Mouse (Mus musculus): Measurements from ENCODE around the gene Galns. TPM values are rescaled to one million over a fixed set of nuclear protein-coding genes. Genes with fewer than 3 reads are reported as not detected.

Galns gene
- total RNA-seq, 2 experiments from 2014 or later: 8.2 to 21.7 TPM

DNA sequence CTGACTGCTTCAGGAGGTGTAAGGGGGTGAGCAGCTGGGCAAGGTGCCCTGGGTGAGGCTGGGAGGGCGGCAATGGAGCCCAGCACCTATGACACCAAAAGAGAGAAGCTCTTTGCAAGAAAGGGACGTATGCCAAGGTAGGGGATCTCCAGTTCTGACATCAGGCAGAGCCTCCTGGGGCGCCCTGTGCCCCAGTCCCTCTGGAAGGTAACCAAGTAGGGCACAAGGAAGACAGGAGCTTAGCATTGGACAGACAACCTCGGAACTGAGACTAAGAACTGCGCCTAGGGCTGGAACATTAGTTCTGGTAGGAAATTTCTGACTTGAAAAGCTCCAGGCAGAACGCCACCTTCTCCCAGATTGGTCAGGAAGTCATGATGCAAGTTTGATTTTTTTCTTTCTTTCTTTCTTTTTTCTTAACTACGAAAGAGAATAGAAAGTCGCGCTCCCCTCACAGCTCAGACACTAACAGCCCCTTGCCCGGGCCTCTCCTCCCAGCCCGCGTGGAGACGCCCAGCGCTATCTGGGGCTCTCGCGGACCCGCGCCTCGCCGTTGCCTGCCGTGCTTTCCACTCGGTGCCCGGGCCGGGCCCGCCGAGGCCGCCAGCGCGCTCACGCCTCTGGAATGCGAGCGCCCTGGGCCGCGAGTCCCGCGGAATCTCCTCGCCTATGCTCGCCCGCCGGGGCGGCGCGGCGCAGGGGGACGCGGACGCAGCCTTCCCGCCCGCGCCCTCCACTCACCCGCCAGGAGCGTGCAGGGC, 60.8 kb downstream of the Galns start:
- ATAC-seq (replicated peaks; ENCODE audit: low FRiP score, low TSS enrichment, poor library complexity, severe bottlenecking): no peak

DNA sequence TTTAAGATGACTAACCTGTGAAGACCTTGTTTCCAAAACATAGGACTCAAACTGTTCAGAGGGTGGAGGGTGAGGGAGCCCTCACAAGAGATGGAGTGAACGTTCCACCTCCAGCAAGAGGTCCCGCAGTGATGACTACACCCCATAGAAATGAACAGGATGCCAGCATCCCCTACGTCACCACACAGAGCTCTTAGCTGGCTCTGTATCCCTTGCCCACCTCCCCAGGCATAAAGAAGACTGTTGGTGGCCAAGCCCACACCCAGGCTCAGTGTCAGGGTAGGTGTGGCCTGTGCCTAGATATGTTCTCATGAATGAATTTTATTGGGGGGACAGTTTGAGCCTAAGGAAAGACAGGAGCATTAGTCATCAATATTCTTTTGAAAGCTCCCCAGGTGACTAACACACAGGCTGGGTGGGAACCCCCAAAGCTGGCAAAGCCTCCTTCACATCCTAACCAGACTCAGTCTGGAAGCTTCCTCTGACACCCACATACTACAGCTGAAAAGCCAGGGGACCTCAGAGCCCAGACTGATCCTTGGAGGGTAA, 62.3 kb downstream of the Galns start:
- ATAC-seq (replicated peaks; ENCODE audit: low FRiP score, low TSS enrichment, poor library complexity, severe bottlenecking): no peak

DNA sequence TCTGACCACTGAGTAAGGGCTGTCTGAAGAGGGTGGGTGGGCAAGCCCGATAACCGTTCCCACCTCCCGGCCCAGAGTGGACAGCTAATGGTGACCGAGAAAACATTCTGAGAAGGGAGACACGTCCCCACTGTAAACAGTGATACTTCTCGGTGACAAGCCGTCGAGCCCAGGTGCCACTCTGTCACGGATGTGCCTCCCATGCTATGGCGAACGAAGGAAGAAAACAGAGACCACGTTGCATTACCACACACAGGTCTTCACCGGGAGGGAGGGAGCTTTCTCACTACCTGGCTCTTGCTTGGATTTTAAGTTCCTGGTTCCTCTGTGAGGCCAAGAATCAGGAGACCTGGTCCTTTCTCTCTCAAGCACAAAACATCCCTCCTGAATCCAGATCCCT, 62.9 kb downstream of the Galns start:
- ATAC-seq (replicated peaks; ENCODE audit: low FRiP score, low TSS enrichment, poor library complexity, severe bottlenecking): no peak

DNA sequence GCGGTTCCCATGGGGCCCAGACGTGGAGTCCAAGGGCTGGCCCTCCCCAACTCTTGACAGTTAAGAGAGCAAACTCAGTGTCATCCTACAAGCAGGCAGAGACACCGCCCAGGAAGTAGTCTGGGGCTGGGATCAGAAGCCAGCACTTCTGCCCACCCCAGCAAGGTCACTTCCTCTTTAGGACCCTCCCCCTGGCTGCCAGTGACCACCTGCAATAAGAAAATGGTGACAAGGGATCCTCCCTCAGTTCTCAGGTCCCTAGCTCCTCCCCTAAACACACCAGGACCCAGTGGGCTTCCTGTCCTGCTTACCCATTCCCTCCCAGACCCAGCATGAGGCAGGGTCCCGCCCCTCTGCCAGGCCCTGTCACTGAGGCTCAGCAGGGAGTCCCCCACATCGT, 63.4 kb downstream of the Galns start:
- peak; percentile 53 for ATAC-seq (replicated peaks; ENCODE audit: low FRiP score, low TSS enrichment, poor library complexity, severe bottlenecking)

DNA sequence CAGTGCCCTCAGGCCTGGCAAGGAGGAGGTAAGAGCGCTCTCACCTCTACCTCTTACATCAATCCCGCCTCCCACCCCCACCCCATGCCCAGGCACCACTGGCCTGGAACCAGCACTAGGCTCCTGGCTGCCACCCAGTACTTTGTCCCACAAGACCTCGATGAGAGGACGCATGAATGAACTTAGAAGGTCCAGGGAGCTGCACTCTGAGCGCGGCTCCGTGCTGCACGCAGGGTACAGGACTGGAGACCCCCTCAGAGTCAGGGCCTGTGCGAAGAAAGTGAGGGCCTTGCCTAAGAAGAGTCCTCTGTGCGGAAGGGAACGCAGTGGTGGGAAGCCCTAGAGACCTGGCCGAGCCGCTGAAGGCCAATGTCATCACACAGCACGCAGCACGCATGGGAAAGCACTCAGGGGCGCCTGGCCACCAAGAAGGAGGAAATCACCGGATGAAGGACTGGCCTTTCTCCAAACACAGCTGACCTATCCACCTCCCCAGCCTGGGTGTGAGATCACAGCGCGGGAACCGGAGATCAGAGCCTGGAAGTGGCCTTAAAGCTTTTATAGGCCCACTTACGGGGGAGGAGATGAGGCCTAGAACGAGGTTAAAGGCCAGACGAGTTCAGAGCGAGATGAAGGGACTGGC, 64.3 kb downstream of the Galns start:
- ATAC-seq (replicated peaks; ENCODE audit: low FRiP score, low TSS enrichment, poor library complexity, severe bottlenecking): no peak

DNA sequence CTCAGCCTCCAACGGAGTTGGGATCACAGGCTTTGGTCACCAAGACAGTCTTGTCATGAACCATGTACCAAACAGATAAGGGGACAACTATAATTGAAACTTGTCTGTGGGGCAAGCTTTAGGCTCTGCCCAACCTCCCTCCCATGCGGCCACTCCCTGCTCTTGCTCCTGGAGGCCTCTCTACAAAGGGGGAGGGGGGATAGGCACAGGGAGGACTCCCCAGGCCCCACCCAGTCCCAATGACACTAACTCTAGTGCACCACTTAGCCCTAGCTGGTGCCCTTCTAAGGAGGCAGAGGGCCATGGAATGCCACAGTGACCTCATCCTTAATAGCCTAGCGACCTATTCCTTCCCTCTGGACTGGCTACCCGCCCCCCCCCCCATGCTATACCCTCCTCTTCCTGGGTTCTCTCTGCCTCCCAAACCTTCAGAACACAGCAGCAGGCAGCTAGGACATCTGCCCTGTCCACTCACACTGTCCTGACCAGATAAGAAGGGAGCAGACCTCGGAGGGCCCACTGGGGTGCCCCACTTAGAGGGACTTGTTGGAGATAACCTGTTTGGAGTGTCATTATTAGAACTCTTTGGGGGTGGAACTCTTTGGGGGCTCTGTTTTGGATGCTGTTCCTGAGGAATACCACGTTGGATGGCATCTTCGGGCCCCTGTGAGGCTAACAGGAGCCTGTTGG, 65.1 kb downstream of the Galns start:
- ATAC-seq (replicated peaks; ENCODE audit: low FRiP score, low TSS enrichment, poor library complexity, severe bottlenecking): peak; percentile 77

DNA sequence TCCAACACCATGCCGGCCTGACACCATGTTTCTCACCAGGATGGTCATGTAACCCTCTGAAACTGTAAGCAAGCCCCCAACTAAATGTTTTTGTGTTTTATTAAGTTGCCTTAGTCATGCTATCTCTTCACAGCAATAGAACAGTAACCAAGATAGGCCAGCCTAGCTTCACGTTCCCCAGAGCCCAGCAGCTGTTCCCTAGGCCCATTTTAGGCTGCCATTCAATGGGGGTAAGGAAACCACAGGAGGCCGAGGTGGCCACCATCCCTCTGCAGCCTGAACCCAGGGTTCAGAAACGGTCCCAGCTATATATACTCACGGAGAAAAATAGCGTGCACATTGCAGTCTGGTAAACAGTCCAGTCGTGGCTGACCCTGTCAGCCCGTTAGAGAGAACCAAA, 67.1 kb downstream of the Galns start:
- ATAC-seq (replicated peaks; ENCODE audit: low FRiP score, low TSS enrichment, poor library complexity, severe bottlenecking): no peak

DNA sequence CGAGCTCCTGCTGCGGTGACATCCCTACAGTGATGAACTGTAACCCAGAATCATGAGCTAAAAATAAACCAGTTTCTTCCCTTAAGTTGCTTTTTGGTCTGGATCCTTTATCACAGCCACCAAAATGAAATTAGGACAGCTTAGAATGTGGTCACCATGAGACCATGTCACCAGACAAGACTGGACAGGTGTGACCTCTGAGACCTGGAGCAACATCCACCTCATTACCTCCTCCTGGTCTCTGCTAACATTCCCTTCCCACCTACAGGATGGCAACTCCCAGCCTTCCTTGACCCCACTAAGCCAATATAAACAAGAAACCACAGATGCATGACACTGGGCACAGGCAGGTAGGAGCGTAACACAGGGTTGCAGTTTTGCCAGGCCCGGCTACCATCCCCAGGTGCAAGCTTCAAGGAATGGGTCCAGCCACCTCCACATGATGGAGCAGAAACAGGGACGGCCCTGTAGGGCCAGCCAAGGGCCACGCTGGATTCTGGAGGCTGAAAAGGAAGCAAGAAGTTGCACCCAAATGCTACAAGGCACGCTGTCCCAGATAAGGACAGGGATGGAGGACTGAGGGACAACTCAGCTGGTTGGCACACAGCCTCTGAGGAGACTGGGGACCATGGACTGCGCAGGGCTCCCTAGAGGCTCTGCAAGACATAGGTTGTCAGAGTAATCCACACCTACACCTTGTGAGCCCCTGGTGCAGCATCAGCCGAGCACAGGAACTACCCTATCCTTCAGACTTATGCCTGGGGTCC, 72.8 kb downstream of the Galns start:
- peak; percentile 62 for ATAC-seq (replicated peaks; ENCODE audit: low FRiP score, low TSS enrichment, poor library complexity, severe bottlenecking)

DNA sequence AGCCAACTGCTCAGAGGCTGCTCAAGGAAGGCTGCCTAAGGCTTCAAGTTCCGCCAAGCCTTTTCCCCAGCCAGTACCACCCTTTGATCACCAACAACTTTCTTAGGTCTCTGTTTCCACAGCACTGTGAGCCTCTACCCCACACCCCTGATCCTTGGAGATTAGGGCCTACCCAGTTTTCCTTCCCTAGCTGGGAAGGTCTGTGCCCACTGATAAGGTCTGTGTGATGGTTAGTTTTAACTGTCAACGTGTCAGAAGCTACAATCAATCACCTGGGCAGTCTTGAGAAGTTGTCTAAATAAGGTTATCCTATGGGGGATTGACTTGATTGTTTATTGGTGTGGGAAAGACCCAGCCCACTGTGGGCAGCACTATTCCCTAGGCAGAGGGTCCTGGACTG, 73.5 kb downstream of the Galns start:
- peak; percentile 88 for ATAC-seq (replicated peaks; ENCODE audit: low FRiP score, low TSS enrichment, poor library complexity, severe bottlenecking)

DNA sequence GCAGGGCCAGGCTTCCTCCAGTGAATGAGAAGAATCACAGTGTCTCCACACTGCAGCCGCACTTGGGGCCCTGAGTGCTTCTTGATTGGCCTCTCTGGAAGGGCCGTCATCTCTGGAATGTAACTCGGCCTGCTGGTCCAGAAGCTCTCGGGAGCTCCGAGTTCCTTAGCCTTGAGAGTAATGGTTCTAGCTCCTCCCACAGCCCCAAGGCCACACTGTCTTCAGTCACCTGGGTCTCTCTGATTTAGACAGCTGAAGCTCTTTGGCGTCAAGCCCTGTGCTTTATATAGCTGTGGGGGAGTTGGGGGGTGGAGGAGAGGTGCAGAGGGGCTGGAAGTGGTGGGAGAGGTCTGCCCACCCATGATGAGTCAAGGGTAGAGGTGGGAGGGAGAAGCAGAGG, 74.2 kb downstream of the Galns start:
- ATAC-seq (replicated peaks; ENCODE audit: low FRiP score, low TSS enrichment, poor library complexity, severe bottlenecking): no peak

DNA sequence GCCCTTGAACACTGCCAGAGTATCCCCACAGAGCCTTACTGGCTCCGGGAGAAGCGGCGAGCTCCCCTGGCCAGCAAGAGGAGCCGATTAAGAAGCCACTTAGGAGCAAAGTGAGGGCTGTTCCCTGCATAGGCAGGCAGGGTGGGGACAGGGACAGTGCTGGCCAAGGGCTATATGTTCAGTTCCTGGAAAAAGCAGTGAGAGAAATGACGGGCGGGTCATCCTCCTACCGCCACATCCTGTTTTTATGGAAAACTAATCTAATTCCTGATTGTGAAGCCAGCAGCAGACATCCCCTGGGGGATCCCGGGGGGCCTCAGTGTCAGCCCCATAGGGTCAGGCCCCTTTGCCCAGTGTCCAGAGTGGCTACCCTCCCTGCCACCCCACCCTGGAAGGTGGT, 80.0 kb downstream of the Galns start:
- no peak; the same call in 1 of the 2 replicates for ATAC-seq (replicated peaks; ENCODE audit: low FRiP score, low TSS enrichment, poor library complexity, severe bottlenecking)

DNA sequence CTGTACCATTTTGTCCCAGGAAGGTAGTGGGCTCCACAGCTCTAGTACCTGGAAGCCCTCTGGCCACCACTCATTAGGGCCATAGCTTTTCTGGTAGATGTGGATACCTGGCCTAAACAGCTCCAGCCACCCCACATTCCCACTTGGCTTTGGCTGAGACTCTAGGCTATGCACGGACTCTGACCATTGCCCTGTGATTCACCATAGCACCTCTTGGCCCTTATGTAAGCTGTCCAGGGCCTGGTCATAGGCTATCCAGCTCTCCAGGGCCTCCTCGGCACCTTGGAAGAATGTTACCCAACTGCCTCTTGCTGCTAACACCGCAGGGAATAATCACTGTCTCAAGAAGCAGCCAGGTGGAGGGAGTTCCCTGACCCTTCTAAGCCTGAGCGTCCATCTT, 82.1 kb downstream of the Galns start:
- ATAC-seq (replicated peaks; ENCODE audit: low FRiP score, low TSS enrichment, poor library complexity, severe bottlenecking): no peak

Other genes starting within 250 kb of the Galns start
- gene Zc3h18, start 234.9 kb downstream of the Galns start, total RNA-seq (2014; fragmentation: Nextera tagmentation): 69.7 and 77.5 TPM in 2 replicates
- gene Zc3h18, start 234.9 kb downstream of the Galns start, total RNA-seq (2017): 81.4 and 93.2 TPM in 2 replicates
- gene Il17c, start 189.4 kb downstream of the Galns start, total RNA-seq (2014; fragmentation: Nextera tagmentation): not detected in 2 replicates
- gene Il17c, start 189.4 kb downstream of the Galns start, total RNA-seq (2017): not detected in 2 replicates
- gene Cyba, start 178.5 kb downstream of the Galns start, total RNA-seq (2014; fragmentation: Nextera tagmentation): 66.0 and 69.7 TPM in 2 replicates
- 25.4 and 28.7 TPM in 2 replicates for gene Cyba, start 178.5 kb downstream of the Galns start, total RNA-seq (2017)
- 2.4 and 2.9 TPM in 2 replicates for gene Mvd, start 168.0 kb downstream of the Galns start, total RNA-seq (2014; fragmentation: Nextera tagmentation)
- gene Mvd, start 168.0 kb downstream of the Galns start, total RNA-seq (2017): 0.14 and 1.8 TPM in 2 replicates
- 2.2 TPM in 1 of 2 replicates, not detected in the other for gene Snai3, start 150.7 kb downstream of the Galns start, total RNA-seq (2014; fragmentation: Nextera tagmentation)
- gene Snai3, start 150.7 kb downstream of the Galns start, total RNA-seq (2017): not detected in 2 replicates
- gene Rnf166, start 135.4 kb downstream of the Galns start, total RNA-seq (2014; fragmentation: Nextera tagmentation): 33.2 and 37.2 TPM in 2 replicates
- 23.7 and 40.2 TPM in 2 replicates for gene Rnf166, start 135.4 kb downstream of the Galns start, total RNA-seq (2017)
- 16.4 and 31.6 TPM in 2 replicates for gene Ctu2, start 135.3 kb downstream of the Galns start, total RNA-seq (2014; fragmentation: Nextera tagmentation)
- gene Ctu2, start 135.3 kb downstream of the Galns start, total RNA-seq (2017): 14.8 and 15.7 TPM in 2 replicates
- 84.0 and 93.5 TPM in 2 replicates for gene Piezo1, start 60.1 kb downstream of the Galns start, total RNA-seq (2014; fragmentation: Nextera tagmentation)
- 31.1 and 31.5 TPM in 2 replicates for gene Piezo1, start 60.1 kb downstream of the Galns start, total RNA-seq (2017)
- 133 and 150 TPM in 2 replicates for gene Cdt1, start 43.4 kb downstream of the Galns start, total RNA-seq (2014; fragmentation: Nextera tagmentation)
- gene Cdt1, start 43.4 kb downstream of the Galns start, total RNA-seq (2017): 34.5 and 70.6 TPM in 2 replicates
- gene Aprt, start 34.6 kb downstream of the Galns start, total RNA-seq (2014; fragmentation: Nextera tagmentation): 228 and 254 TPM in 2 replicates
- 55.1 and 106 TPM in 2 replicates for gene Aprt, start 34.6 kb downstream of the Galns start, total RNA-seq (2017)
- 24.4 and 27.7 TPM in 2 replicates for gene Trappc2l, start 177 bp upstream of the Galns start, total RNA-seq (2014; fragmentation: Nextera tagmentation)
- 10.2 and 19.6 TPM in 2 replicates for gene Trappc2l, start 177 bp upstream of the Galns start, total RNA-seq (2017)
- not detected in 2 replicates for gene Pabpn1l, start 11.3 kb upstream of the Galns start, total RNA-seq (2014; fragmentation: Nextera tagmentation)
- not detected in 2 replicates for gene Pabpn1l, start 11.3 kb upstream of the Galns start, total RNA-seq (2017)
- gene Cbfa2t3, start 87.6 kb upstream of the Galns start, total RNA-seq (2014; fragmentation: Nextera tagmentation): 78.3 and 79.6 TPM in 2 replicates
- gene Cbfa2t3, start 87.6 kb upstream of the Galns start, total RNA-seq (2017): 7.8 and 15.4 TPM in 2 replicates
- 9.8 and 14.7 TPM in 2 replicates for gene Acsf3, start 164.0 kb upstream of the Galns start, total RNA-seq (2014; fragmentation: Nextera tagmentation)
- gene Acsf3, start 164.0 kb upstream of the Galns start, total RNA-seq (2017): 5.8 and 9.5 TPM in 2 replicates
- not detected in 2 replicates for gene Cdh15, start 236.5 kb upstream of the Galns start, total RNA-seq (2014; fragmentation: Nextera tagmentation)
- not detected in 2 replicates for gene Cdh15, start 236.5 kb upstream of the Galns start, total RNA-seq (2017)

Data from megakaryocyte-erythroid progenitor cell, adult 5-6 weeks (primary cell).